Mouse (Mus musculus): Measurements from ENCODE around the gene Arl4c.

DNA sequence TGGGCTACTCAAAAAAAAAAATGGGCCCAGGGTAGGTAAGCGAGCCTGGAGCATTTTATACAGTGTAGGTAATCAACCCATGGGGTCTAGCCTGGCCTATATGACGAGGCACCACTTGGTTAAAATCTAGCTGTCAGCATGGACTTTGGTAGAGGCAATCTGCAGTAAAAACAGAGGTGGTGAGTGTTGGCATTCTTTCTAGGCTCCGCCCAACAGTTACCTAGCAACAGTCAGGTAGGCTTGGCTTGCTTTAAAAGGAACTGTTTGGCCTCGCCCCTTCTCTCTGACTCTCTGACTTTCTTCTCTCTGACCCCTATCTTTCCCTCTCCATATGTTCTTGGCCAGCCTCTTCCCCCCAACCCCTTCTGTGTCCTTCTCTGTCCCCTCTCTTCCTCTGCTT lies 63.4 kb downstream of the Arl4c start:
- no peak for TF ChIP-seq CTCF (IDR thresholded peaks at IDR 0.05; ENCODE audit: low read depth)
- no peak for TF ChIP-seq EP300 (IDR thresholded peaks at IDR 0.05; ENCODE audit: low read depth)

Data from liver, postnatal 0 days (tissue).